Mouse (Mus musculus) liver, postnatal 0 days (tissue): ENCODE data around the gene Gm37240.

ENCODE experiments used
- CTCF ChIP-seq: sonication (generic); IDR thresholded peaks from 2 replicates; pipeline ENCODE4 v1.5.1; 2016; ENCODE audit warnings: antibody characterized with exemption, low read depth
- EP300 ChIP-seq: IDR thresholded peaks from 2 replicates; pipeline ENCODE4 v1.6.1; 2016; ENCODE audit warnings: antibody characterized with exemption, low read depth, mild to moderate bottlenecking

DNA sequence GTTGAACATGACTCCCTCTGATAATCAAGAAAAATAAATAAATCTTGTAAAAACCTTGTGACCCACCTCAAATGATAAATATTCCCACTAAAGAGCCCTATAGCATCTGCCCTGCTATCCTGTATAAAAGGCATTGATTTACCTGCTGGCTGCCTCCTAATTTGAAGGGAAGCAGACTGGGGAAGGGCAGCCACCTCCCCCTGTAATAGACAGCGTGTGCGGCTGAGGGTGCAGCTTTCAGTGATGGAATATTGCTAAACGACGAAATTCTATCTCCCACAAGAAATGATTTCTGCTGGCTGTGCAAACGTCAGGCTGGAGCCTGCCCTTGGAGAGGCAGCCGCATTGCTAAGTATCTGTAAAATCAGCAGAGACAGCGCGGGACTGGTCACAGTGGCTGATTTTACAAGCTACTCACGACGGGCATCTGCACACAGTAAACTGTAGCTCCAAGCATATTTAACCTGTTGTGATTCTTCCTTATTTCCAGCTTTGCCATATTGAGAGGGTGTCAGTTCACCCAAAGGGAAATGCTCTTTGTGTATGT is 1147.2 kb downstream of the Gm37240 start:
- TF ChIP-seq EP300 (no peak), CTCF (no peak)
